Mouse (Mus musculus) stomach, postnatal 0 days (tissue): Measurements from ENCODE around the gene Kif2a. TPM values are rescaled to one million over a fixed set of nuclear protein-coding genes. Genes with fewer than 3 reads are reported as not detected.

Experiments used
- ATAC-seq: fragments of 200-750 bp; cut with Nextera tagmentation; 2 replicates; pipeline ENCODE4 v1.8.0; 2017; ENCODE audit not compliant: low FRiP score, low TSS enrichment
- DNase-seq: peaks from one replicate; pipeline ENCODE4 v3.0.0-alpha.2; 2016; ENCODE audit warnings: low spot score
- H3K27ac ChIP-seq: fragments of 300-500 bp; sonication (generic); replicated peaks from 2 replicates; pipeline ENCODE4 v1.5.1; 2014; ENCODE audit warnings: mild to moderate bottlenecking, control low read depth
- H3K27me3 ChIP-seq: fragments of 300-500 bp; sonication (generic); 2 replicates; pipeline ENCODE4 v1.6.1; 2014; ENCODE audit warnings: low read length; ENCODE audit not compliant: control insufficient read depth, insufficient read depth
- H3K36me3 ChIP-seq: fragments of 300-500 bp; sonication (generic); 2 replicates; pipeline ENCODE4 v1.6.1; 2014; ENCODE audit warnings: low read length, mixed read lengths; ENCODE audit not compliant: control insufficient read depth, insufficient read depth
- H3K4me1 ChIP-seq: fragments of 300-500 bp; sonication (generic); replicated peaks from 2 replicates; pipeline ENCODE4 v1.6.1; 2014; ENCODE audit warnings: antibody characterized with exemption; ENCODE audit not compliant: control insufficient read depth, insufficient read depth
- H3K4me2 ChIP-seq: fragments of 300-500 bp; sonication (generic); replicated peaks from 2 replicates; pipeline ENCODE4 v1.6.1; 2014; ENCODE audit warnings: low read depth, mild to moderate bottlenecking, control low read depth, moderate library complexity
- H3K4me3 ChIP-seq: fragments of 300-500 bp; sonication (generic); 2 replicates; pipeline ENCODE4 v1.5.1; 2014; ENCODE audit warnings: low read depth, low read length, control low read depth
- H3K9ac ChIP-seq: fragments of 300-500 bp; sonication (generic); 2 replicates; pipeline ENCODE4 v1.6.1; 2014; ENCODE audit warnings: mild to moderate bottlenecking, low read length, control low read depth, mixed read lengths
- H3K9me3 ChIP-seq: fragments of 300-500 bp; sonication (generic); 2 replicates; pipeline ENCODE4 v1.6.1; 2016; ENCODE audit warnings: low read length; ENCODE audit not compliant: control insufficient read depth
- CTCF ChIP-seq: IDR thresholded peaks from 2 replicates; pipeline ENCODE4 v1.5.1; 2016; ENCODE audit warnings: antibody characterized with exemption, low read depth, mild to moderate bottlenecking, moderate library complexity
- EP300 ChIP-seq: optimal IDR thresholded peaks from 2 replicates; pipeline ENCODE3; 2016; ENCODE audit warnings: antibody characterized with exemption
- WGBS: fragments of 180-500 bp; shearing (Covaris S2); extraction: QIAGEN DNeasy Blood & Tissue Kit; methylation state at CpG from one replicate; pipeline ENCODE4 v1.1.7; 2014; 5-methylcytosine and 5-hydroxymethylcytosine counted together
- polyA plus RNA-seq: library from polyadenylated mRNA; unstranded; fragments of >200 nt; fragmentation: Nextera tagmentation; extraction: Ambion mirVana; gene quantifications from 2 replicates; pipeline ENCODE4 v1.2.1, GENCODE M21; 2015

Kif2a gene
- polyA plus RNA-seq, result 13.0 and 16.7 TPM in 2 replicates

DNA sequence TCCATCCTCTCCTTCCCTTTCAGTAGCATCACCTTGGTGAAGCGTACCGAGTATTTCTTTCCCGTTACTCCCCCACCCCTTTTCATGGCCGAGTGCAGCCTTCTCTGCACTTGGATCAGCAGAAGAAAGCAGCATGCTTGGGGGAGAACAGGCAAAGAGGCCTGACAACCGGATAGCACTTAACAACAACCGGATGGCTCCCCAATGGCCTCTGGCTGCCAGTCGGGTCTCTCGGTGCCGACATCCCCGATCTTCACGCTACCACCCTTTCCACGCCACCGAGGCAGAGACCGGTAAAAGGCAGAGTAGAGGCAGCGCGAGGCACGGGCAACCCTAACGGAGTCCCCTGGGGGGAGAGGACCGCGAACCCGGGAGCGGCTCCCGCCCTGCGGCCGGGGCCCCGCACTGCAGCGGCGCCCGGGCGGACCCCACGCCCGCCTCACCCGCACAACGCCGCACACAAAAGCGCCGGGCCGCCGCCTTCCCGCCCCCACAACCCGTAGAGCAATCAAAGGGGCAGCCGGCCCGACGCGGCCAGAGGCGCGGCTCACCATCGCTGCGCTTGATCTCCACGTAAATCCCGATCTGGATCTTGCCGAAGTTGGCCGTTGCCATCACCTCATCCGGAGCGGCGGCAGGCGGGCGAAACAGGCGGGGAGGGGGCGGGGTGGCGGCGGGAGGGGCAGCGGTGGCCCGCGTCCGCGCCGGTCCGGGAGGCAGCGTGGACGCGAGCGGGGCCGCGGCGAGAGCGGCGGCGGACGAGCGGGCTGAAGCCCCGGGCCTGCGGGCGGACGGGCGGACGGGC, at the start of gene Kif2a:
TSS of gene Kif2a (minus strand) at position 666 of the 805 bp plus-strand sequence.
- Histone ChIP-seq H3K9ac (peak within 1 kb of the TSS; percentile 90), H3K27me3 (no peaks in the 10 kb centered on the region), H3K36me3 (no peaks in the 10 kb centered on the region), H3K4me1 (no peaks in the 10 kb centered on the region), H3K27ac (peak within 1 kb of the TSS; percentile 92), H3K4me2 (peak within 1 kb of the TSS; percentile 64), H3K4me3 (peak within 1 kb of the TSS; percentile 92), H3K9me3 (no peaks in the 10 kb centered on the region)
- peak; percentile 61 for DNase-seq
- under 1% methylated on average over 46 of the region's 87 CpGs for WGBS
- peak; percentile 70 for ATAC-seq
- TF ChIP-seq EP300 (no peak), CTCF (peak; percentile 4; the same call in 1 of the 2 replicates)

DNA sequence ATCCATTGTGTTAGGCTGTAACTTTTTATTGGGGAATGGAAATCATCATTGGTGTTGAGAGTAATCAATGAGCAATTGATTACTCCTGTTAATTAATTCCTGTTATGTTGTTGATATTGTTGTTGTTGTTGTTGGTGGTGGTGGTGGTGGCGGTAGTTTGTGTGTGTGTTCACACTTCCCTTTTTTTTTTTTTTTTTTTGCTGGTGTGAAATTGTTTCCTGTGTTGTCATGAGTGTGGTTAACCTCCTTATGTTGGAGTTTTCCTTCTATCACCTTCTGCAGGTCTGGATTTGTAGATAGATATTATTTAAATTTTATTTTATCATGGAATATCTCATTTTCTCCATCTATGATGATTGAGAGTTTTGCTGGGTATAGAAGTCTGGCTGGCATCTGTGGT, 47.1 kb upstream of the Kif2a start:
- DNase-seq, result no peak
- Histone ChIP-seq H3K27ac (no peak overlapping the region), H3K27me3 (no peaks in the 10 kb centered on the region), H3K4me3 (no peak overlapping the region), H3K9me3 (no peaks in the 10 kb centered on the region), H3K36me3 (no peaks in the 10 kb centered on the region), H3K4me1 (no peaks in the 10 kb centered on the region), H3K9ac (no peak overlapping the region), H3K4me2 (no peak overlapping the region)
- WGBS, result 84% methylated on average over 1 of the region's 1 CpGs
- ATAC-seq, result no peak
- TF ChIP-seq EP300, result no peak
- no peak for TF ChIP-seq CTCF

DNA sequence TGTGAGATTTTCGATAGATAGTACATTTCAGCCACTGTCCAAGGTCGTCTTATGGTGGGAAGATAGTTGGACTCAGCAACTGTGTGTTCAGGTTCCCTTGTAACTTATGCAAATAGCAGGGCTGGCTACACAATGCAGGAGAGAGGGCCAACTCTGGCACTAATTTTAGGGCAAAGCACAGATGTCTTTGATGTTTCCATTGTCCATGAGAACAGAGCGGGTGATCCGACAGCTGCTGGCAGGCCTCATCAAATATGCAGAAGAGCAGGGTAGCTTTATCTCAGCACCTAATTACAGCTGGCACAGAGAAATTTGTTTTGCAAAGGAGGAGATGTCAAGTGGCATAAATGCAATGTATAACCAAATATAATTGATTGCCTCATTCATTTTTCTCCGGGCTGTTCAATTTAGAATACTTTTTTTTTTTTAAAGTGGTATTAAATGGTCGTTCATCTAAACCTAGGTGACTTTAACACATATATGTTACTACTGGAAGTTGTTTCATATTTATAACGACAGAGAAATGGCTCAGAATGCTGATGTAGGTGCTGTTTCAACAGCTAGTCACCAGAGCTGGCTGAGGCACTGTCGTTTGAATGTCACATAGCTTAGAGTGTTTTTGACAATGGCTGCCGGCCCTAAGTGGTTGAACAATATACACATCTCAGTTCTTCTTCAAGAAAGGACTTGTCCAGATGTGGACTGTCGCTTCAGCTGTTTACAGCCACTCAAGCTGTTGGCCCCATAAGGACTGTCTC, 43.4 kb upstream of the Kif2a start:
- ATAC-seq (no peak), DNase-seq (no peak)
- no peak overlapping the region for H3K4me3 ChIP-seq
- no peaks in the 10 kb centered on the region for H3K36me3 ChIP-seq
- no peaks in the 10 kb centered on the region for H3K27me3 ChIP-seq
- H3K9ac ChIP-seq, result no peak overlapping the region
- no peak overlapping the region for H3K4me2 ChIP-seq
- H3K27ac ChIP-seq, result no peak overlapping the region
- no peaks in the 10 kb centered on the region for H3K9me3 ChIP-seq
- 63% methylated on average over 10 of the region's 10 CpGs for WGBS
- no peaks in the 10 kb centered on the region for H3K4me1 ChIP-seq
- TF ChIP-seq CTCF (no peak), EP300 (no peak)

DNA sequence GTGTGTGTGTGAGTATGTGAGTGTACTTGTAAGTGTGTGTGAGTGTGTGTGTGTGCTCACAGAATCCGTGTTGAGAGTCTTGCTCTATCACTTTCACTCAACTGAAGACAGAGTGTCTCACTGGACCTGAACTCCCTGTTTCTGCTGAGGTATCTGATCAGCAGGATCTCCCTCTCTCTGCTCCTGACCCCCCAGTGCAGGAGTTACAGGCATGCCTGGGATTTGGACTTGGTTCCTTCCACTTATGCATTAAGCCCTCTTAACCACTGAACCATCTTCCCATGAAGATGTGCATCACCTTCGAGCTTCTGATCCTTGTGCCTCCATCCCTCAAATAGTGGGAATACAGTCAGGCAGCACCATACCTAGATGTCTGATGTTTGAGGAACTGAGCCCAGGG, 42.3 kb upstream of the Kif2a start:
- H3K9ac ChIP-seq, result no peak overlapping the region
- ATAC-seq, result no peak
- no peak overlapping the region for H3K4me3 ChIP-seq
- WGBS, result 91% methylated on average over 2 of the region's 2 CpGs
- H3K4me2 ChIP-seq, result no peak overlapping the region
- H3K4me1 ChIP-seq, result no peaks in the 10 kb centered on the region
- no peaks in the 10 kb centered on the region for H3K9me3 ChIP-seq
- no peaks in the 10 kb centered on the region for H3K36me3 ChIP-seq
- DNase-seq, result no peak
- no peaks in the 10 kb centered on the region for H3K27me3 ChIP-seq
- TF ChIP-seq CTCF, result no peak
- no peak for TF ChIP-seq EP300
- H3K27ac ChIP-seq, result no peak overlapping the region

DNA sequence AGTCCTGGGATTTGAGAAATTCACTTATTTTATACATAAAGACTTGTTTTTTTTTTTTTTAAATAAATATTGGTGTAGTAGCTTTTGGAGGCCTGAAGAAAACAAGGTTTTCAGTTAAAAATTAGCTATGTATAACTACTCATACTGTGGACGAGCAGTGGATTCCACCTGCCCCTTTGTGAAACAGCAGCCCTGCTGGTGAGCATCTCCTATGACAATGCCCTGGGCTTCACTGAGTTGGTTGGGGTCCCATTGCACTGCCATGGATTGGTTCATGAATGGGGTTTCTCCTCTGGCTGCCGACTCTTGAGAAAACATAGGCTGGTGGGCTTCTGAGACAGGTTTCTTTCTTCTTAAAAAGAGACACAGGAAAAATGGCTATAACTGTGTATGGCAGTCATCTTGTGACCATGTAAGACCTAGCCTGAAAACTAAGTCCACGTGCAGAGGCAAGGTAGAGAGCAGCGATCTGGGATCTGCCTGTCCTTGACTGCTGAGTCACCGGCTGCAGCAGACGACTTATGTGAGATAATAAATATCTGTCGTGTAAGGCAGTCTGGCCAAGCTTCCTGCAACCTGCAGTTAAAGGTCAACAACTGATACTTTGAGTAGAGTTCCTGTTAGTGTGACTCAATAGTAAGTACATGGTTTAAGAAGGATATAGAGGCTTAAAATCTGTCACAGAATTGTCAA, 41.3 kb upstream of the Kif2a start:
- Histone ChIP-seq H3K4me1 (no peaks in the 10 kb centered on the region), H3K36me3 (no peaks in the 10 kb centered on the region), H3K4me3 (no peak overlapping the region), H3K27me3 (no peaks in the 10 kb centered on the region), H3K4me2 (no peak overlapping the region), H3K9ac (no peak overlapping the region), H3K27ac (no peak overlapping the region), H3K9me3 (no peaks in the 10 kb centered on the region)
- DNase-seq (no peak), ATAC-seq (peak; percentile 68; the same call in 1 of the 2 replicates)
- TF ChIP-seq EP300 (no peak), CTCF (no peak)
- whole genome bisulfite sequencing, result 37% methylated on average over 7 of the region's 7 CpGs
